Mouse (Mus musculus) MEL (cell line): ENCODE results near the gene Cenps.

Source experiments
- CTCF ChIP-seq, 3 experiments: IDR thresholded peaks in 2 of 3; conservative IDR thresholded peaks in 1 of 3; 2 replicates each; pipeline ENCODE4 v1.5.1; 2011 to 2012; ENCODE audit warnings: low read length in 3 of 3, low read depth in 2 of 3, mild to moderate bottlenecking in 2 of 3, improper control_type of control experiment in 1 of 3, inconsistent platforms in 1 of 3, mixed read lengths in 1 of 3, moderate library complexity in 1 of 3; ENCODE audit not compliant: control insufficient read depth in 1 of 3, insufficient read depth in 1 of 3, poor library complexity in 1 of 3, severe bottlenecking in 1 of 3
- ELF1 ChIP-seq: IDR thresholded peaks from 2 replicates; pipeline ENCODE4 v1.6.1; 2014; ENCODE audit warnings: low read depth, mild to moderate bottlenecking, inconsistent platforms, low read length, improper control_type of control experiment, moderate library complexity
- EP300 ChIP-seq, 2 experiments: IDR thresholded peaks; 2 replicates each; pipeline ENCODE4 v1.6.1; 2011; ENCODE audit warnings: improper control_type of control experiment in 2 of 2, low read length in 2 of 2, low read depth in 1 of 2, mild to moderate bottlenecking in 1 of 2
- ETS1 ChIP-seq: IDR thresholded peaks from 2 replicates; pipeline ENCODE4 v1.6.1; 2012; ENCODE audit warnings: low read depth, mild to moderate bottlenecking, inconsistent platforms, low read length, improper control_type of control experiment, moderate library complexity
- GATA1 ChIP-seq: IDR thresholded peaks from 2 replicates; pipeline ENCODE4 v1.6.1; 2011; ENCODE audit warnings: low read depth, low read length, improper control_type of control experiment
- HCFC1 ChIP-seq: IDR thresholded peaks from 2 replicates; pipeline ENCODE4 v1.6.1; 2012; ENCODE audit warnings: low read depth, mild to moderate bottlenecking, inconsistent platforms, low read length, improper control_type of control experiment, moderate library complexity
- JUND ChIP-seq: IDR thresholded peaks from 2 replicates; pipeline ENCODE4 v1.6.1; 2011; ENCODE audit warnings: low read depth, mild to moderate bottlenecking, improper control_type of control experiment, low read length
- MAFK ChIP-seq: IDR thresholded peaks from 2 replicates; pipeline ENCODE4 v1.6.1; 2011; ENCODE audit warnings: low read depth, mild to moderate bottlenecking, low read length, improper control_type of control experiment, borderline replicate concordance
- POLR2A ChIP-seq, 2 experiments: IDR thresholded peaks; 2 replicates each; pipeline ENCODE4 v1.6.1; 2011 to 2012; ENCODE audit warnings: low read length in 2 of 2, mild to moderate bottlenecking in 2 of 2, control low read depth in 1 of 2, improper control_type of control experiment in 1 of 2, low read depth in 1 of 2, moderate library complexity in 1 of 2; ENCODE audit not compliant: control insufficient read depth in 1 of 2, insufficient read depth in 1 of 2, poor library complexity in 1 of 2
- TCF12 ChIP-seq: IDR thresholded peaks from 2 replicates; pipeline ENCODE4 v1.6.1; 2014; ENCODE audit warnings: low read depth, mild to moderate bottlenecking, inconsistent platforms, low read length, improper control_type of control experiment, moderate library complexity

- TF ChIP-seq ETS1 (no peak), ELF1 (no peak), GATA1 (no peak), TCF12 (no peak), CTCF (IDR thresholded peaks at IDR 0.05 in 2 of 3, conservative IDR thresholded peaks at IDR 0.05 in 1 of 3; ENCODE audit: control insufficient read depth in 1 of 3, insufficient read depth in 1 of 3, low read depth in 2 of 3, low read length in 3 of 3, poor library complexity in 1 of 3, severe bottlenecking in 1 of 3) (no peak), EP300 (IDR thresholded peaks at IDR 0.05; ENCODE audit: low read depth in 1 of 2, low read length in 2 of 2) (no peak), POLR2A (IDR thresholded peaks at IDR 0.05; ENCODE audit: control insufficient read depth in 1 of 2, insufficient read depth in 1 of 2, low read depth in 1 of 2, low read length in 2 of 2, poor library complexity in 1 of 2) (no peak), MAFK (no peak), JUND (no peak), HCFC1 (no peak)
Observed at GRCm38 (mm10) chr4:149133395-149133794, 4.0 kb downstream of the Cenps start.
